Mouse (Mus musculus) A20 (cell line): ENCODE measurements around the gene Kbtbd7.
"Not testable (repeated sequence)": the region's sequence is repeated elsewhere in the genome, so short reads cannot be mapped to it uniquely, and the experiment has no call there.

Experiments used
- DNase-seq: peaks from one replicate; pipeline ENCODE4 v3.0.0-alpha.2; 2011; ENCODE audit warnings: low read depth, low spot score

The Kbtbd7 gene

DNA sequence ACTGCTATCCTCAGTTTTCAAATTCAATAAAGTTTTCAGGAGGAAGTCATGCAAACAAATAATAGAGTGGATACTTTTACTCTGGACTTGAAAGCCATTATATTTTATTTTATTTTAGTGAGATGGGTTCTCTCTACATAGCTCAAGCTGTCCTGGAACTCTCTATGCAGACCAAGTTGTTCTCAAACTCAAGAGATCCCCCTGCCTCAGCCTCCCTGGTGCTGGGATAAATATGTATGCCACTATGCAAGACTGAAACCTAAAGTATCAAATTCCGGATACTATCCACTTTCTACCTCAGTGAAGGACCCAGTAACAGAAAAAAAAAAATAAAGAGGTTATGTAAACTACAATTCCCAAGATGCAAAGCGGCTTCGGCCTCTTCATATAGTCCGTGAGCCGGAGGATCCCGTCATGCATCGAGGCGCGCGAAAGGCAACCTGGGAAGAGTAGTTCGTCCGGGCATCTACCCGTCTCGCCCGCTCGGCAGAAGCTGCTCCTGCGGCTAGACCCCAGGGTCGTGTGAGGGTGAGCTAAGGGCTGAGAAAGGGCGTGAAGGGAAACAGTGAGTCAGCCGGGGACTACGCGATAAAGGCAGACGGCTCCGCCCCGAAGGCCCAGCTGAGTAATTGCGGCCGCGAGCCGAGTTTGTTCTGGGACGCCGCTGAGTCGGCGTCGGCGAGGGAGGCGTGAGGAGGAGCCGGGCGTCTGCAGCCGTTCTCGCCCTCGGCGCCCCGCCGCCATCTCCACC, at the start of gene Kbtbd7:
Gene Kbtbd7 (plus strand): TSS at position 533 of the 751 bp plus-strand sequence.
- peak; percentile 98 for DNase-seq

DNA sequence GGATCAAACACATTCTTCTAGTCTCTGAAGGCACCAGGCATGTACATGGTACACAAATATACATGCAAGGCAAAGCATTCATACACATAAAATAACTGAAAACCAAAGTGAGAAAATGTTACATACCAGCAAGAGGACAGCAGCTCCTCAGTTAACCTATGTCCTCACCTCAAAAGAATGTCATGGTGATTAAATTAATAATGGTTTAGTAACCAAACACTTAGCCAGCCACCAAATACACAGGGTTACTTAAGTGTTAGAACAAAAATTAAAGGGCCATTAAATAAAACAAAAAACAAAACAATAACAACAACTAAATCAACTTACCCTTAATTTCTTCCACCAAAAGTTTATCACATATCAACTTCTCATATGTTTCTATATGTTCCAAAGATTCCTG, 49.3 kb upstream of the Kbtbd7 start:
- DNase-seq: no peak

DNA sequence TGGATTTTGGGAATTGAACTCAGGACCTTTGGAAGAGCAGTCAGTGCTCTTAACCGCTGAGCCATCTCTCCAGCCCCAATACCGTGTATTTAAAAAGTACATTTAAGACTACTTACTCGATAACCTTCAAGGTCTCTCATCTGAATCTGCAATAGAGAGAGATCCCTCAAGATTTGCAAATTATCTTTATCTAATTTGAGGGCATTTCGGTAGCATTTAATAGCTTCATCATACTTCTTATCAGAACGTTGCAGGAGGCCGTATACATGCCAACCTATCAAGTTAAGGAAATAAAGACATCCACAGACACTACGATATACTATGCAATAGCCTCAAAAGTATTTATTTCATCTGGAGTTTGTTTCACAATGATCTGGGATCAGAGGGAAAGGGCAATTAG, 43.2 kb upstream of the Kbtbd7 start:
- DNase-seq: no peak

DNA sequence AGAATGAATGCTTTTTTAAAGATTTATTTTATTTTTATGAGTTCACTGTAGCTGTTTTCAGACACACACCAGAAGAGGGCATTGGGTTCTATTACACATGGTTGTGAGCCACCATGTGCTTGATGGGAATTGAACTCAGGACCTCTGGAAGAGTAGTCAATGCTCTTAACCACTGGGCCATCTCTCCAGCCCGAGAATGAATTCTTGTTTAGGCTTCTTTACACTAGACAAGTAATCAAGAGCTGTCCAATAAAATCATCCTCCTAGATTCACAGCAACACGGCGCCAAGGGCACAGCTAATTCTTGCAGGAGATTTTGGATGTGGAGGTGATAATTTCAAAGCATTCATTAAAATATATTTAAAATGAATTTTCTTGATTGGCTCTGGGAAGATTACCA, 38.0 kb upstream of the Kbtbd7 start:
- DNase-seq: no peak

DNA sequence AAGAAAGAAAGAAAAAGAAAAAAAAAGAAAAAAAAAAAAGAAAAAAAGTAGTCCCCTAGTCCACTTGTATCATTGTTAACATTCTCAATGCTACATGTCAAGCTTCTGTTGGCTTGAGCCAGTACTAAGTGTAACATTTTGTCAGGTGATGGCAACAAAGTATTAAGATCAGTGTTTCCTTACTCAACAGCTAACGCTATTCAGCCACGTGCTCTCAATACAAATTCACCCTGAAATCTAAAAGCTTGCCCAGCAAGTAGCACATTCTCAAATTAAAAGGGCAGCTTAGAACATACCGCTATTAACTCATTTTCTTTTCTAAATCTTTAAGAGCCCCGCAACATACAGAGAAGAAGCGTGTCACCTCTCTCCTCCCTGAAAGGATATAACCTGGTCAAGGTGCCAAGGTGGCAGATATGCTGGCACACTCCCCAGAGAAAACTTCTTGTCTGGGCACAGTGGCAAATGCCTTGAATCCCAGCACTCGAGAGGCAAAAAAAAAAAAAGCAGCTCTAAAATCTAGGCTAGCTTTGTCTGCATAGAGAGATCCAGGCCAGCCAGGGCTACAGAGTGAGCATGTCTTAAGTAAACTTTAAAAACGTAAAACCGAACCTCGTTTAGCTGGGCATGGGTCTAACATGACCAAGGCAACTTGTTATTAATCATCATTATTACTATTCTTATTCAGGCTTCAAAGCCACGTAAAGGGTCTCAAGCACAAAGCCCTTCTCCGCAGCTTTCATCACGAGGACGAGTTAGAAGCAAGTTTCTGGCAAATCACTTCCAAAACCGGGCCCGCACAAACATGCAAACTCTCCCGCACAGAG, 36.7 kb upstream of the Kbtbd7 start:
- peak; percentile 64 for DNase-seq

DNA sequence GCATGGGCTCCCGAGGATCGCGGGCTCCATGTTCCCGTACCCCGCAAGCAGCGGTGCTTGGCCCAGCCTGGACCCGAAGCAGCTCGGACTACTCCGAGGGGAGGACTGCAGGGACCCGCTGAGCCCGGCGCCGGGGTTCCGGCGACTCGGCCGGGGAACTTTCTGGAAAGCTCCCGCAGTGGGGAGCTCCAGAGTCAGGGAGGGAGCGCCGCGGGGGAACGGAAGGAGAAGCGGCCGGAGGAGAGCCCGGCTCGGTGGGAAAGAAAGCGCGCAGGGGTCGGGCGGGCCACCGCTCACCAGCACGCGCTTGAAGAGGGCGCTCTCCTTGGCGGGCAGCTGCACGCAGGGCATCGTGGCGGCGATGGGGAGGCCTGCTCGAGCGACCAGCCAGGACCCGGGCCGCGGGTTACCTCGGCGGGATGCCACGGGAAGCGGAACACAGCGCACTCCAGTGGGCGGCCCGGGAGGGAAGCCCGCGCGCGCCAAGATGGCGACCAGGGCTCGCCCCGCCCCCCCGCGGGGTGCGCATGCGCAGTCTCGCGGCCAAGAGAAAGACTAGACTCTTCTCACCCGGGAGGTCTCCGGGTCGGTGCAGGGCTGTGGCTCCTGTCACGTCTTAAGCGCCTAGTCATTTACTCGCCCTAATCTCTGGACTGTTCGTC, 35.9 kb upstream of the Kbtbd7 start, which contains the start of gene Naa16:
Gene Naa16 (minus strand): TSS at position 514 of the 662 bp plus-strand sequence.
- peak; percentile 96 for DNase-seq

DNA sequence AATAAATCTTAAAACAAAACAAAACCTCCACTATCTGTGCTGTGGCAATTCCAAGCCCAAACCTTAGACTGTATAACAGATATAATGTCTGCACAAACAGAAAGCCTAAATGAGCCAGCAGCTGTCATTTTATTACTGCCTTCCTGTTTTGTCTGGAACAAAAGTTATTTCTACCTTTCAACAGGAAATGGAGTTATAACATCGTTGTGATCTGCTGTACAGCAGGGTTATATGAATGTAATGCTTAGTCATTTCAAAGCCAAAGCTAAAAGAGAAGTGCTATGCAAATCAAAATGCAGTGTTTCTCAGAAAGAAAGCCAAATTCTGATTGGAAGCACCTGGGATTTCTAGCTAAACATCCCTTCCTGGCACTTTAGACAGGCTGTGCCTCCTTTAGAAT, 33.0 kb upstream of the Kbtbd7 start:
- DNase-seq: peak; percentile 76

DNA sequence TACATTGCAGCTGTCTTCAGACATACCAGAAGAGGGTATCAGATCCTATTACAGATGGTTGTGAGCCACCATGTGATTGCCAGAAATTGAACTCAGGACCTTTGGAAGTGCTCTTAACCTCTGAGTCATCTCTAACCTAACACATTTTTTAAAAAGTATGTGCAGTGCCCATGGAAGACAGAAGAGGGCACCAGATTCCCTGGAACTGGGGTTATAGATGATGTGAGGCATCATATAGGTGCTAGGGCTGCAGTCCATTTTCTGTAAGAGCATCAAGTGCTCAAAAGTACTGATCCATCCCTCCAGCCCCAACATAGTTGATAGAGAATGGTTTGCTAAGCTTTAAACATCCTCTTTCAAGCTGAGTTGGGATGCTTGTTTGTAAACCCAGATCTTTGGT, 31.7 kb upstream of the Kbtbd7 start:
- peak; percentile 85 for DNase-seq

DNA sequence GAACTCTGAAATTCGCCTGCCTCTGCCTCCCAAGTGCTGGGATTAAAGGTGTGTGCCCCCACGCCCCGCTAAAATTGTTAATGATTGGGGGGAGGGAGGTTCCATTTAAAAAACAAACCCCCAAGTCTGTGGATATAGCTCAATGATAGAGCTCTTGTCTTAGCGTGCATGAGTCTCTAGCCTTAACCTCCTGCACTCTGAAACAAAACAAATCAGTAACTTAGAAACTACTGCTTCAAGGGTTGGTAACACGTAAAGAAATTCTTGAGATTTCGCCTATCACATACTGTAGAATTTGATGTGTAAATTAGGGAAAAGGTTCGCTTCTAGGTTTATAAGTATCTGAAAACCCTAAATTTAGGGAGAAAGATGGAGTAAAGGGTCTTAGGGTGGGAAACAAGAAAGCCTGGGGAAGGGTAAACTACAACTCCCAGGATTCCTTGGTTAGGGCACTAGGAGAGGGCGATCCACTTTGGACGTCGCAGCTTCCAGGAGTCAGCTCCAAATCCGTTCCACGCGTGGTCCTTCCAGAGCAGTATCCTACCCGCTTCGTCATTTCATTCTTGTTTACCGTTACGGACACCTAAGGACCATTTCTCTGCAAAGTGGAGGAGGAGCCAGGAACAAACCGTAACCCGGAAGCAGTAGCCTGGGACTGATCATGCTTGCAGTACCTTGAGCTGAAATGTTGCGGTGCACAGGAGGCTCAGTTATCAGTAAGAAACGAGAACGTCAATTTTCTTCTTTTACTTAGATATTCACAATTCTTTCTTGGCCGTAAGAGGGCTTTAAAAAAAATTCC, 28.8 kb upstream of the Kbtbd7 start, which contains the start of gene Mtrf1:
Gene Mtrf1 (plus strand): TSS at position 452 of the 802 bp plus-strand sequence.
- peak; percentile 91 for DNase-seq

DNA sequence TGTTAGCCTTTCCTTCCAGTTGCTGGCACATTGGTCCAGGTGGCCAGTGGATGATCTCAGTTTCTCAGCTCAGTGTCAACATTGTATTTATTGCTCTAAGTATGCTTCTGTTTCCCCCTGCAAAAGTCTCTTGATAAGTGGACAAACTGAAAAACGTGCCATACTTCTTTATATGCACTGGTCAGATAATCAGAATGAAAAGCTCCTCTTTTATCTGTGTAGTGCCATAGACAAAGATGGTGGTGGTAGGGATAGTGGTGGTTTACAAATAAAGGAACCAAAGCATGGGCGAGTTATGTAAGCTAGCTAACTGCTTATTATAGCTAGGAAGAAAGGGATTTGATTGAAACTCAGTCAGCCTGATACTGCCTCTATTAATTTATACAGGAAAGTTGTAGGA, 18.7 kb upstream of the Kbtbd7 start:
- no peak for DNase-seq

DNA sequence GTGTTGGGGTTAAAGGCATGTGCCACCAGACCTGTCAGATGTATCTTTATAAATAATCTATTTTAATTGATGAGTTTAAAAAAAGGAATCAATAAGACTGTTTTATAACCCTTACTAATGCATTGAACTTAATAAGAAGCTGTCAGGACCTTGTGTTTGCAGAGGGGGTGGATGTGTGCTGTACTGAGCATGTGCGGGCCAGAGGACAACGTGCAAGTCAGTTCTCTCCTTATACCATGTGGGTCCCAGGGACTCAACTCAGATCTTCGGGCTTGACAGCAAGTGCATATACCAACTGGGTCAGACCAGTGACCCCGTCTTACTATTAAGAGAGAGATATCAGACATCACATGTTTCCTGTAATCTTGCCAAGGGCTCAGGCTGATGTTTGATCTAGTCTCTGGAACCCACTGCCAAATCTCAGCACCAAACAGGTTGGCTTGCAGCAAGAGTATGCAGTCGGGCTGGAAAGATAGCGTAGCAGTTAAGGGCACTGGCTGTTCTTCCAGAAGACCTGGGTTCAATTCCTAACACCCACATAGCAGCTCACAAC, 17.0 kb upstream of the Kbtbd7 start:
- DNase-seq: no peak

DNA sequence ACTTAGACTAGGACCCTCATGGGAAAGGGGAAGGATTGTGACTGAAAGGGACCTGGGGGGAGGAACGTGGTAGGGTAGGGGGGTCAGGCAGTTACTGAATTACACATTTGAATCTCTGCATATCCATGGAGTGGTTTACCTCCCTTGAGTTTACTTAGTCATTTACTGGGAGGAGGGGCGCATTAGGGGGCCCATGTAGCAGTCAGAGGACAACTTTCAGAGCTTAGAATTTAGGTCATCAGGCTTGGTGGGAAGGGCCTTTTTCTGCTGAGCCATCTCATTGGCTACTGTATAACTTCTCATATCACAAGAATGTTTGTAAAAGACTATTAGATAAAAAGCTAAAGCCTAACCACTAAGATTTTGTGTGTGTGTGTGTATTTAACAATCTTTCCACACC, 15.6 kb upstream of the Kbtbd7 start:
- DNase-seq: no peak

DNA sequence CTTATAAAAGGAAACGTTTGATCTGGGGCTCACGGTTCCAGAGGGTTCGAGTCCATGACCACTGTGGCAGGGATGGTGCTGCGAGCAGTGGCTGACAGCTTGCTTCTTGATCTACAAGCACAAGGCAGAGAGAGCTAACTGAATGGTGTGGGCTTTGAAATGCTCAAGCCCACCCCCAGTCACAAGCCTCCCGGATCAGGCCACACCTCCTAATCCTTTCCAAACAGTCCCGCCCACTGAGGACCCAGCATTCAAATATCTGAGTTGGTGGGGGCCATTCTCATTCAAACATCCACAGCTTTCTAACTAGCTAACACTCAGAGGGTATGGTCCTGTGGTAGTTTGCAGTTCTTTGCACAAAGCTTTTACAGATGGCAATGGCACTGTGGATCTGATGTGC, 13.2 kb upstream of the Kbtbd7 start:
- no peak for DNase-seq

DNA sequence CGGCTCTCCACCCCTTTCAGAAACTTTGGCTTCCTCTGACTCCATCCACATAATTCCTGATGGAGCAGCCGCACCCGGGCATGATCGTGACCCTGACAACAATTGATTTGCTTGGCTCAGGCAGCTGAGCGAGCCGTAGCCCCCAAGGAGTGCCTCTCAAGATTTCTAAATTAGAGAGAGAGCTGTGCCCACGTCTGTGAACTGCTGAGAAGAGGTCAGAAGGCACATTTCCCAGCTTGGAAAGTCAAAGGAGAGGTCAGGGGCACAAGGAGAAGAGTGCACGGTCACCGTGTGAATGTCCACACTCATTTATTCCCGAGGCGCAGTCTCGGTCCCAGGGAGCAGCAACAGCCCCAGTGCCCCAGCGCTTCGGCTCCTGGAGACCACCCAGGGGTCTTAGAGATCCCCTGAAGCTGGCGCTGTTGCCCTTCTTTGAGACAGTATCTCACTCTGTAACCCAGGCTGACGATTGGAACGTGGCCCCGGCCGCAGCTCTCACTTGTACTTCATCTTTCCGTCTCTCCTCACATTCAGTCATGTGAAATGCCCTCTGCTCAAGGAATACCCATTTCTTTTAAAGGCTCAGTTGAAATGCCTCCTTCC, 6.1 kb upstream of the Kbtbd7 start:
- no peak for DNase-seq

DNA sequence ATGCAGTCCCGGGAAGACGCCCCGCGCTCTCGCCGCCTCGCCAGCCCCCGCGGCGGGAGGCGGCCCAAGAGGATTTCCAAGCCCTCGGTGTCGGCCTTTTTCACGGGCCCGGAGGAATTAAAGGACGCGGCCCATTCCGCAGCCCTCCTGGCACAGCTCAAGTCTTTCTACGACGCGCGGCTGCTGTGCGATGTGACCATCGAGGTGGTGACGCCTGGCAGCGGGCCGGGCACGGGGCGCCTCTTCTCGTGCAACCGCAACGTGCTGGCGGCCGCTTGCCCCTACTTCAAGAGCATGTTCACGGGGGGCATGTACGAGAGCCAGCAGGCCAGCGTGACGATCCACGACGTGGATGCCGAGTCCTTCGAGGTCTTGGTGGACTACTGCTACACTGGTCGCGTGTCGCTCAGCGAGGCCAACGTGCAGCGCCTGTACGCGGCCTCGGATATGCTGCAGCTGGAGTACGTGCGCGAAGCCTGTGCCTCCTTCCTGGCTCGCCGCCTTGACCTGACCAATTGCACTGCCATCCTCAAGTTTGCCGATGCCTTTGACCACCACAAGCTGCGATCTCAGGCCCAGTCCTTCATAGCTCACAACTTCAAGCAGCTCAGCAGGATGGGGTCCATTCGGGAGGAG, 537 bp downstream of the Kbtbd7 start:
- not testable (repeated sequence) for DNase-seq

DNA sequence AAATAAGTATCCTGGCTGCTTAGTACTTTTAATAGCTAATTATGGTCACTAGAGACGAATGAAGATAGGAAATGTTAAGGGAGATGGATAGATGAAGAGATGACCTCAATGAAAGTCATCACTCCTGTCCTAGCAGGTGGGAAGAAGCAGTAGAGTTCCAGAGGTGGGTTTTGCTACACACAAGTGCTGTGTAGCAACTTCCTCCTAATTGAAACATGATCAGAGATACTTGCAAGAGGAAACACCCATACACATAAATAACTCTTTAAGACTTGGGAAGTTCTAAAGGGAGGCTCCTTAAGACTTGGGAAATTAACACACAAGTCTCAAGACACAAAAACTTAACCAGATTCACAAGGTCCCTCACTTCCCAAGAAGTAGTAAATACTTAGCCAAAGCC, 7.8 kb downstream of the Kbtbd7 start:
- peak; percentile 32 for DNase-seq

DNA sequence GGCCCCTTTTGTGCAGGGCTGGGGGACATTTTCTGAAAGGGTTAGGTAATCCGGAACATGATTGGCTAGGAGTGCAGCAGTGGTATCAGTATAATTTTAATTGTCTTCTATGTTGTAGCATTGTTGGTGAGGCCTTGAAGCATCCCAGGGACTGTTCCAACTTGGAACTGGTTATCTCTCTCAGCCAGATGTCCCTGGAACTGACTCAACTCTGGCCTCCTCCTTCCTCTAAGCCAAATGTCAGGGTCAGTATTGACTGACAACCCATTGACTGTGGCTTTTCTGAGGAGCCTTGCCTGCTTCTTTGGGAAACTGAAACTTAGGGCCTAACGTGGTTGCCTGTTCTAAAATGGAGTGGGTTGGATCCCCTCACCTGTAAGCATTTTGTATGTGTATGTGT, 14.3 kb downstream of the Kbtbd7 start:
- no peak for DNase-seq

DNA sequence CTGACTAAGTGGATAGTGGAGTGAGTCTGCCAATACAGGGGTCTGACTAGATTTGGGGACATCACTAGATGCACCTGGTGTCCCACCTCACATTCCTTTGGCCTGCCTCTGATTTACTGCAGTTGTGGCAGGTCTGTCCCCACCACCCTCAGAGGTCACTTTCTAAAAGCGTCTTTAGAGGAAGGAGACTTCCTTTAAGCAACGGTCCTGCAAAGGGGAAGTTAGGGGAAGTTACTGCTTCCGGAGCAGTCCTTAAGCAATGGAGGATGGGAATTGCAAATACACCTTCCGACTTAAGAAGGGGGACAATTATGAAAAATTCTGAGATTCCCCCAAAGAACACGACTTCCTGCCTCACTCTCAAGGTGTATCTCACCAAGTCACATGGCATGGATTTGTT, 15.1 kb downstream of the Kbtbd7 start:
- no peak for DNase-seq

DNA sequence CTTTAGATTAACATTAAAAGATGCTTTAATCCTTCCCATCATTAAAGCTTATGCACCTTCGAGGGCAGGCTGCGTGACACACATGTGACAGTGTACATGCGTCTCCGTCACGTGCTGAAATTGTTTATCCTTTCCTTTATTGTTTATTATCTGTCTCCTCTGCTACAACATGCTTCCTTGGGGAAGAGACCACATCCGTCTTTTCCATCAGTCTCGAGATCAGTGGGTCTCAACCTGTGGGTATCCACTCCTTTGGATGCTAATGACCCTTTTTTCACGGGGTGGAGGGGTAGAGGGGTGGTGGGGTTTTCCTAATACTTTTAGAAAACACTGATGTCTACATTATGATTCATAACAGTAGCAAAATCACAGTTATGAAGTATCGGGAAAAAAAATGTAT, 18.3 kb downstream of the Kbtbd7 start:
- DNase-seq: no peak

DNA sequence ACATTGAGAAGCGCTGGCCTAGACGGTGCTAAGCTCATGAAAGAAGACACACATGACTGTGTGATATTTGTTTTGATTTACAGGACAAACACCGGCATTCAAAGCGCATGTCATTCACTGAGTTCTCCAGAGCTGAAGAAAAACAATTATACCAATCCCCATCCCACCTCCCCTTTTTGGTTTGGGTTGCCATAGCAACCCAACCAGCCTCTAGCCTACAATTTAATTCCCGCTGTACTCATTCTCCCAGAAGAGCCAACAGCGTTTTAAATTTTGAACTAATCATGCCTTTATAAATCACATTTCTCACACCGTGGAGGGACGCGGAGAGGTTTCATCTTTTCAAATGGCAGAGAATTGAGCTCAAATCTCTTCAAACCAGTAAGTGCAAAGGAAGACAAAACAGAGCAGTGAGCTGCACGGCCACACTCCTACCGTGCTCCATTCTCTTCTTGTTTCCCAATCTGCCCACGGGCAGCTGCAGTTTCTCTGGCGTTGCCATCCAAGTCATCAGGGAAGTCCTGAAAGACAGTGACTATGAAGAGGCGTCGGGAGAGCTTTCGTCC, 18.8 kb downstream of the Kbtbd7 start:
- no peak for DNase-seq
